Mouse (Mus musculus): ENCODE data around the gene Fads6.

The Fads6 gene

DNA sequence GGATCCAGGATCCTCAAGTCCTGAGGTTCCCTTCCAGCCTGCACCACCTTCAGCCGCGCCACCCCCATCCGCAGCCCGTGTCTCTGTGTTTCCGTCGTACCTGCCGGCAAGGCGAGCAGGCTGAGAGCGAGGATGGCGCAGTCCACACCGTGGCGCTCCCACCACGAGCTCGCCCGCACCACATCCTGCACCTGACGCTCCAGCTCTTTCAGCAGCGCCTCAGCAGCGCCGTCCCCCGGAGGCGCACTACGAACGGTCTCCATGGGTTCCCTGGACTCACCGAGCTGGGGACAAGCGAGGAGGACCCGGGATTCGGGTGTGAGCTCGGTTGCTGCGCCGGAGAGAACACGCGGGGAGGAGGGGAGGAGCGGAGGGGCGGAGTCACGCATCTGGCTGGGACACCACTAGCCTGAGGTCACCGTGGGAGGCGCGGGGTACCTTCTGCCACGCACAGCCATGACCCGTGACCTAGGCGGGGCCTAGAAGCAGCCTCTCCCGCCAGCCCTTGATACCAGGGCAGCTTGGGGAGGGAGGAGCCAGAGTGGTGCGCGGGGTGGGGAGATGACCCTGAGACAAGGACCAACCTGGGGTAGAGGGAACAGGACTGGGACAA, at the start of gene Fads6:
Gene Fads6, minus strand, starts transcription at position 450 of the 613 bp plus-strand sequence.
- peak; percentile 77 for DNase-seq

DNA sequence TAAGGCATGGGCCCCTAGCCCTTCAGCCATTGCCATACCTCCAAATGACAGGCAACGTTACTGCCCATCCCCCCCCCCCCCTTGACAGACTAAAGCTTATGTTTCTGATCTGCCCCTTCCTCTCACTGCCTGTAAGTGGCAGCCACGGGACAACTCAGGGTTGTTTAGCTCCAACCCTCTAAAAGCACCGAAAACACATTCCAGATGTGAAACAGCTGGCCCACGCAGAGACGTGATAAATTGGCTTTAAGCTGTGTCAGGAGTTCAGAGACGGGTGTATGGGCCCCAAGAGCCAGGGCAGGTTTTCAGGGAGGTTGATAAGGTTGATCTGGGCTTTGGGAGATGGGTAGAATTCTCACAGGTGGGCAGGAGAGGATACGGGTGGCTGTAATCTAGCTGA, 48.1 kb upstream of the Fads6 start:
- no peak for DNase-seq

GRCm38 (mm10) chr11:115344967-115345366, 47.5 kb upstream of the Fads6 start:
- peak; percentile 33 for DNase-seq

GRCm38 (mm10) chr11:115341866-115342265, 44.4 kb upstream of the Fads6 start:
- no peak for DNase-seq

- DNase-seq = no peak
Measured at GRCm38 (mm10) chr11:115341246-115341645, 43.8 kb upstream of the Fads6 start.

- no peak for DNase-seq
Measured at GRCm38 (mm10) chr11:115337826-115338225, 40.4 kb upstream of the Fads6 start.

DNA sequence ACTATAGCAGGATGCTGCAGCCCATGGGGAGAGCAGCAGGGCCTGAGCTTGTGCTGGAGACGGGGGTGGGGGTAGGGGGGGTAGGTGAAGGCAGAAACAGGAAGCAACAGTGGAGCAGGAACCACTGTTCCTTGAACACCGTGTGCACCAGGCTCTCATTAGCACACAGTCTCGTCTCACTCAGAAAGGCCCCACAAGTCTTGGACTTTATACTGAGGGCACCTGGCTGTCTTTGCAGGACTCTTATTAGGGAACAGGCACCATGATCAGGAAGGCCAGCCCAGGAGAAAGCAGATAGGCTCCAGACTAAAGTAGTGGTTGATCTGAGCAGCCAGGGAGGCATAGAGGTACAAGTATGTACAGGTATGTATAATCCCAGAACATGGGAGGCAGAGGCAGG, 39.9 kb upstream of the Fads6 start:
- no peak for DNase-seq

GRCm38 (mm10) chr11:115336115-115336514, 38.7 kb upstream of the Fads6 start:
- DNase-seq = no peak

- DNase-seq = no peak
Measured at GRCm38 (mm10) chr11:115335223-115335622, 37.8 kb upstream of the Fads6 start.

GRCm38 (mm10) chr11:115334531-115334930, 37.1 kb upstream of the Fads6 start, which contains the start of gene Otop3:
Otop3 (plus strand) TSS chr11:115334731.
- DNase-seq = no peak

DNA sequence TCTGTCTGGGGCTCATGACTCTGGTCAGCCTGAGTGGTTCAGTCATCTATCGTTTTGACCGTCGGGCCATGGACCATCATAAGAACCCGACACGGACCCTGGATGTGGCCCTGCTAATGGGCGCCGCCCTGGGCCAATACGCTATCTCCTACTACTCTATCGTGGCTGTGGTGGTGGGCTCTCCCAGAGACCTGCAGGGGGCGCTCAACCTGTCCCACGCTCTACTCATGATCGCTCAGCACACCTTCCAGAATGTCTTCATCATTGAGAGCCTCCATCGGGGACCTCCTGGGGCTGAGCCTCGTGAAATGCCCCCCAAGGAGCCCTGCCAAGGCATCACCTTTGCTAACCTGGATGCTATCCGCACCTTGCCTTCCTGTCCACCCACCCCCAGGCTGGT, 31.9 kb upstream of the Fads6 start:
- DNase-seq = peak; percentile 25

GRCm38 (mm10) chr11:115326730-115327129, 29.3 kb upstream of the Fads6 start:
- DNase-seq = no peak

GRCm38 (mm10) chr11:115323354-115323753, 25.9 kb upstream of the Fads6 start:
- no peak for DNase-seq

- DNase-seq = peak; percentile 39
Measured at GRCm38 (mm10) chr11:115321906-115322693, 24.6 kb upstream of the Fads6 start, which contains the start of gene Ush1g. Ush1g (minus strand) TSS chr11:115322041.

DNA sequence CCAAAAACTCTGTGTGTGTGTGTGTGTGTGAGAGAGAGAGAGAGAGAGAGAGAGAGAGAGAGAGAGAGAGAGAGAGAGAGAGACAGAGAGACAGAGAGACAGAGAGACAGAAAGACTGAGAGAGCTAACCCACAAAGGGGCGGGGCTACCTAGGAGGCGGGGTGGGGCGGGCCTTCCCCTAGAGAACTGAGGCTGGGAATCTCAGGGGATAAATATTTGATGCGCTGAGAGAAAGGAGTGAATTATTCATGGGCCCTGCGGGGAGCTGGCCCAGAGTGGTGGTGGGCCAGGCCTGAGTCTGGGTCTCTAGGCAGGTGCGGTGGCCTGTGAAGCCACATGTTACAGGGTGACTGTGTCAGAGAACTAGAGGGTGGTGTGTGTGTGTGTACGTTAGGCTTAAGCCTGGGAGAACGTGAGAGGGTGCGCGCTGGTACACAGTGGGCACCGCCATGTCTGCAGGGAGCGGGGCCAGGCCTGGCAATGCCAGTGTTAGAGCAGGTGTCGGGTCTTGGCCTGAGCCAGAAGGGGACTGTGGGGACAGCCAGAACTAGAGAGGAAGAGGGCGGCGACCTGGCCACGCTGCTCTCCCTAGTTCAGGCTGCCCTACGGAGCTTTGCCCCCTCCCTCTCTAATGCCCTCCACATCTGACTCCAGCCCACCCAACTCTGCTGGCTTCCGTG, 22.4 kb upstream of the Fads6 start:
- no peak for DNase-seq

DNA sequence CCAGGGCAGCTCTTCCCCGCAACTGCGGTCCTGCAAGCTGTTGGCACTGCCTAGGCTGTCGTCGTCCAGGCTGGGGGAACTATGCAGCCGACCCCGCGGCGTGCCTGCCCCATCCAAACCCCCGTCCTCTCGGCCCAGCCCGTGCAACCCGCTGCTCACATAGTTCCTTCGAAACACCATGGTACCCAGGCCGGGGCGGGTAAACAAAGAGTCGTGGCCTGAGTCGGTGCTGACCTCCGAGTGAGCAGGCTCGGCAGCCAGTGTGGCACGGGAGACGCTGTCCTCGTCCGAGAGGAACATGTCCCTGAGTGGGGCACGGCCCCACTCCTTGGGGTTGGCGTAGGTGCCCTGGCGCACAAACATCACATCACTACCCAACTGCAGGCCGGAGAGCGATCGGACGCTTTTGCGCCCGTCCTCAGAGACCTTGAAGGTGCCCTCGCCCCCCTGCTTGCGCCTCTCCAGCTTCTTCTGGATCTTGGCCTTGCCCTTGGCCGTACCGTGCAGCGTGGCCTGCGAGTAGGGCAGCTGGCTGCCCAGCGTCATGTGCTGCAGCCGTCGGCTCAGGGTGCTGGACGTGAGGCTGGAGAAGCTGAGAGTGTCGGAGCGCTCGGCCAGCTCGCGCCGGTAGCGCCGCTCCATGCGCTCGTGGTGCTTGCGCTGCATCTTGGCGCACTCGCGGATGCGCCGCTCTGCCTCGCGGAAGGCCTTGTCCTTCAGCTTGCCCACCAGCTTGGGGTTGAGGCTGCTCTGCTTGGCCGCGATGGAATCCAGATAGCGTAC, 21.0 kb upstream of the Fads6 start:
- DNase-seq = no peak

DNA sequence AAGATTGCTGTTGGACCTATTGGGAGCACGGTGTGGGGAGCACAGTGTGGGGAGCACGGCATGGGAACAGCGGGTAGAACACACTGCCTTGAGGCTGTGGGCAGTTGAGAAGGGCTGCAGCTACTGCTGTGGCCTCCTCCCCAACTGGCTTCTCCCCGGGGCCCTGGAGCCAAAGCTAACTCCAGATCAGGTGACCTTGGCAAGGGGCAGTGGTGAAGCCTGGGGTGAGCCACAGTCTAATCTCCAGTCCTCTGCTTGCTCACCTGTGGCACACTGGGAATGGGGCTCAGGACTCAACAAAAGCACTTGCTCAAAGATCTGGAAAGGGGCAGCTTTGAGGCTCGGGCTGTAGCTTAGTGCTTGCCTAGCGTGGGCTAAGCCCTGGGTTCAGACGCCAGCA, 19.7 kb upstream of the Fads6 start:
- no peak for DNase-seq

- no peak for DNase-seq
Measured at GRCm38 (mm10) chr11:115314249-115314648, 16.8 kb upstream of the Fads6 start.

GRCm38 (mm10) chr11:115308781-115309180, 11.3 kb upstream of the Fads6 start:
- DNase-seq = no peak

DNA sequence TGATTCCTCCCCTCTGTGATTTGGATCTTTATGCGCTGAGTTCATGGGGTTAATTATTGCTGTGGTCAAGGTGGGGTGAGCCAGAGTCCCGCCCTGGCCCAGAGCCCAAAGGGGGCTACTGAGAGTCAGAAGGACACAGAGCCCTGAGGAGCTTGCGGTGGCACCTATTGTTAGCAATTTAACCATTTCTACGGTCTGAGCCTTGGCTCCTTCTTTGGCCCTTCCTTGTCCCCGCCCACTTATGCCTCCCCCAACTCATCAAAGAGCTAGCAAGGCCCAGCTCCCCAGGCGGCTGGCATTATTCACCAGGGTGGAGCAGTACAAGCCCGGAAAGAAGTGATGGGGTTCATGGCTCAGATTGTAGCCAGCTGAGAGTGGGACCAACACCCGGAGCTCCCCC, 9.4 kb upstream of the Fads6 start, which contains the start of gene Otop2:
Gene Otop2, plus strand, starts transcription at position 301 of the 400 bp plus-strand sequence.
- no peak for DNase-seq

DNA sequence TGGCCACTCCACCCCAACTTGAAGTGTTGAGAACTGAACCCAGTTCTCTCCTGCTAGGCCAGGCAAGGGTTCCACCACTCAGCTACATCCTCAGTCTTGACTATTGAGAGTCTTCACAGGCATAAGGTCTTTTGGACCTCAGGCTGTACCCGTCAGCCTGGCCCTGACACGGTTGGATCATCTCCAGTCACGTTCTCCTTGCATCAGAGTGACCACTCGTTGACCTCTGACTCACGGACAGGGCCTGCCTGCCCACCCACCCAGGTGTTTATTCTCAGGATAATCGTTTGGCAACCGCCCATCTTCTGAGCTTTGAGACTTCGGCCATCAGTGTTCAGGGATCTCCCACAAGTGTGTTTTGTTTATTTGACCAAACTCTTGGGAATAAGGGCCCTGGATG, 5.7 kb upstream of the Fads6 start:
- no peak for DNase-seq

DNA sequence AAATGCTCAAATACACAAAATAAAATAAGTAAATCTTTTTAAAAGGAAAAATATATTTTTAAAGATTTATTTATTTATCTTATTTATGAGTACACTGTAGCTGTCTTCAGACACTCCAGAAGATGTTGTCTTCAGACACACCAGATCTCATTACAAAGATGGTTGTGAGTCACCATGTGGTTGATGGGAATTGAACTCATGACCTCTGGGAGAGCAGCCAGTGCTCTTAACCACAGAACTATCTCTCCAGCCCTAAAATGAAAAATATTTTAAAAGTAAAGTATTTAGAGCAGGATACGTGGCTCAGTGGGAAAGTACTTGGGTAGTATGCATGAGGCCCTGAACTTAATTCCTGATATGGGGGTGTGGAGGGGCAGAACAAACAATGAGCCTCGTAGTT, 3.9 kb upstream of the Fads6 start:
- no peak for DNase-seq

GRCm38 (mm10) chr11:115300745-115301144, 3.3 kb upstream of the Fads6 start:
- DNase-seq = no peak
